Mouse (Mus musculus): ENCODE data around the gene Naip6. TPM values are rescaled to one million over a fixed set of nuclear protein-coding genes. Genes with fewer than 3 reads are reported as not detected.

Gene Naip6
- polyA plus RNA-seq, 1 experiment from 2014 or later, result 0.56 TPM

GRCm38 (mm10) chr13:100243702-100244101 is 73.8 kb downstream of the Naip6 start:
- Histone ChIP-seq H3K4me3 (ENCODE audit: low read depth, low read length) (no peak overlapping the region), H3K27ac (replicated peaks) (no peak overlapping the region), H3K9ac (ENCODE audit: low read length) (no peak overlapping the region), H3K4me1 (replicated peaks; ENCODE audit: control insufficient read depth, insufficient read depth) (no peaks in the 10 kb centered on the region), H3K36me3 (ENCODE audit: control insufficient read depth, insufficient read depth, low read length) (no peaks in the 10 kb centered on the region), H3K4me2 (replicated peaks; ENCODE audit: low read depth) (no peak overlapping the region), H3K27me3 (ENCODE audit: control insufficient read depth, insufficient read depth, low read length) (no peaks in the 10 kb centered on the region), H3K9me3 (ENCODE audit: control insufficient read depth, low read length) (no peaks in the 10 kb centered on the region)
- TF ChIP-seq EP300 (optimal IDR thresholded peaks at IDR 0.05) (no peak), CTCF (IDR thresholded peaks at IDR 0.05; ENCODE audit: low read depth) (no peak)
- DNase-seq (ENCODE audit: low spot score) (no peak), ATAC-seq (ENCODE audit: low FRiP score, low TSS enrichment) (no peak)

Other genes starting within 250 kb of the Naip6 start
- 15.5 and 17.5 TPM in 2 replicates for gene Bdp1, start 213.6 kb downstream of the Naip6 start, polyA plus RNA-seq (2015; fragmentation: Nextera tagmentation; extraction: Ambion mirVana)
- gene Serf1, start 209.7 kb downstream of the Naip6 start, polyA plus RNA-seq (2015; fragmentation: Nextera tagmentation; extraction: Ambion mirVana), result 89.7 and 95.5 TPM in 2 replicates
- 24.1 and 28.8 TPM in 2 replicates for gene Smn1, start 192.8 kb downstream of the Naip6 start, polyA plus RNA-seq (2015; fragmentation: Nextera tagmentation; extraction: Ambion mirVana)
- 1.1 and 1.2 TPM in 2 replicates for gene Naip2, start 115.6 kb downstream of the Naip6 start, polyA plus RNA-seq (2015; fragmentation: Nextera tagmentation; extraction: Ambion mirVana)
- 0.40 and 0.50 TPM in 2 replicates for gene Naip5, start 71.4 kb downstream of the Naip6 start, polyA plus RNA-seq (2015; fragmentation: Nextera tagmentation; extraction: Ambion mirVana)
- gene Naip1, start 135.2 kb upstream of the Naip6 start, polyA plus RNA-seq (2015; fragmentation: Nextera tagmentation; extraction: Ambion mirVana), result 0.06 and 0.10 TPM in 2 replicates
- 25.3 and 25.7 TPM in 2 replicates for gene Gtf2h2, start 174.9 kb upstream of the Naip6 start, polyA plus RNA-seq (2015; fragmentation: Nextera tagmentation; extraction: Ambion mirVana)
- 65.7 and 66.0 TPM in 2 replicates for gene Ocln, start 235.0 kb upstream of the Naip6 start, polyA plus RNA-seq (2015; fragmentation: Nextera tagmentation; extraction: Ambion mirVana)